Mouse (Mus musculus) spleen, adult 2 months (tissue): ENCODE data around the gene Crybb2. TPM values are rescaled to one million over a fixed set of nuclear protein-coding genes. Genes with fewer than 3 reads are reported as not detected.

Experiments
- DNase-seq, 2 experiments: peaks; one replicate each; pipeline versions ENCODE4 v3.0.0 to v3.0.0-alpha.2; 2012 to 2021; ENCODE audit warnings: low spot score in 2 of 2, low read depth in 1 of 2
- H3K27ac ChIP-seq: fragments of 200-500 bp; 2 replicates; pipeline ENCODE4 v1.5.1; 2012; ENCODE audit warnings: low read length, inconsistent platforms; ENCODE audit not compliant: insufficient read depth
- H3K27me3 ChIP-seq: fragments of 200-500 bp; 2 replicates; pipeline ENCODE4 v1.6.1; 2012; ENCODE audit warnings: mild to moderate bottlenecking, moderate library complexity, low read length, inconsistent platforms; ENCODE audit not compliant: control insufficient read depth, insufficient read depth
- H3K36me3 ChIP-seq: fragments of 200-500 bp; 2 replicates; pipeline ENCODE4 v1.6.1; 2012; ENCODE audit warnings: mild to moderate bottlenecking, low read length, inconsistent platforms; ENCODE audit not compliant: control insufficient read depth, insufficient read depth
- H3K4me1 ChIP-seq: fragments of 200-500 bp; 2 replicates; pipeline ENCODE4 v1.6.1; 2011; ENCODE audit warnings: inconsistent platforms; ENCODE audit not compliant: control insufficient read depth, insufficient read depth, insufficient read length
- H3K4me3 ChIP-seq: fragments of 200-500 bp; 2 replicates; pipeline ENCODE4 v1.5.1; 2011; ENCODE audit warnings: mild to moderate bottlenecking, inconsistent platforms; ENCODE audit not compliant: insufficient read depth, insufficient read length; ENCODE audit errors: extremely low read depth
- CTCF ChIP-seq: fragments of 200-500 bp; IDR thresholded peaks from 2 replicates; pipeline ENCODE4 v1.5.1; 2011; ENCODE audit warnings: mild to moderate bottlenecking, inconsistent platforms; ENCODE audit not compliant: insufficient read depth, insufficient read length, insufficient replicate concordance; ENCODE audit errors: extremely low read depth
- POLR2A ChIP-seq: fragments of 200-500 bp; IDR thresholded peaks from 2 replicates; pipeline ENCODE4 v1.6.1; 2011; ENCODE audit warnings: low read depth, low read length, inconsistent platforms
- WGBS: fragments of 180-500 bp; shearing (Covaris S2); methylation state at CpG from one replicate; pipeline ENCODE4 v1.1.7; 2018; 5-methylcytosine and 5-hydroxymethylcytosine counted together
- polyA plus RNA-seq: library from polyadenylated mRNA; depleted of rRNA; stranded (reverse); fragments of >200 nt; gene quantifications from 2 replicates; pipeline ENCODE4 v1.2.3, GENCODE M21; 2012; rRNA removed

Gene Crybb2
- polyA plus RNA-seq: not detected in 2 replicates

GRCm38 (mm10) chr5:113070017-113070416 is at the start of gene Crybb2:
Gene Crybb2 (minus strand): TSS chr5:113070117.
- H3K4me1 ChIP-seq: no peaks in the 10 kb centered on the region
- DNase-seq: no peak
- TF ChIP-seq POLR2A (no peak), CTCF (no peak)
- no peak within 1 kb of the TSS for H3K27ac ChIP-seq
- H3K4me3 ChIP-seq: no peak within 1 kb of the TSS
- no peaks in the 10 kb centered on the region for H3K27me3 ChIP-seq
- H3K36me3 ChIP-seq: no peaks in the 10 kb centered on the region

DNA sequence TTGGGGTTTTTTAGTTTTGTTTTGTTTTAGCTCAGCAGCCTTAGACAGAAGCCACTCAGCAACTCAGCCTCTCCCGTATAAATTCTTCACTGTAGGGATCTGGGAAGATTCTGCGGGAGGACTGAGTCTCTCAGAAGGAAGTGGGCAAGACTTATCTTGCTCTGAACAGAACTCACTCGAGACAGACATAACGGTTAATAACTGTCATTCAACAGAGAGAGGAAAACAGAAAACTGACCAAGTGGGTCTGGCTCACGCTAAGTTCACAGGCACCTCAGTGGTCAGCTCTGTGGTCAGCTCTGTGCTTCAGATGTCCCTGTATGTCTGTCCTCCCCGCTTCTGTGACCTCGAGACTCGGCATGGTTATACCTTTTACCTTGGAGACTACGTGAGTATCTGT is 49.4 kb upstream of the Crybb2 start:
- DNase-seq: no peak
- Histone ChIP-seq H3K4me1 (peaks cover 14% of the 10 kb centered on the region; the same call in 1 of the 2 replicates), H3K27ac (no peak overlapping the region), H3K4me3 (no peak overlapping the region), H3K36me3 (no peaks in the 10 kb centered on the region), H3K27me3 (no peaks in the 10 kb centered on the region)
- TF ChIP-seq POLR2A (no peak), CTCF (no peak)
- WGBS: 21% methylated on average over 9 of the region's 9 CpGs

GRCm38 (mm10) chr5:113118695-113119094 is 48.8 kb upstream of the Crybb2 start:
- Histone ChIP-seq H3K4me1 (peaks cover 16% of the 10 kb centered on the region; the same call in 1 of the 2 replicates), H3K27me3 (no peaks in the 10 kb centered on the region), H3K36me3 (no peaks in the 10 kb centered on the region), H3K27ac (no peak overlapping the region), H3K4me3 (no peak overlapping the region)
- DNase-seq: no peak
- TF ChIP-seq CTCF (no peak), POLR2A (no peak)
- WGBS: 56% methylated on average over 6 of the region's 6 CpGs

- H3K4me1 ChIP-seq: peaks cover 16% of the 10 kb centered on the region; the same call in 1 of the 2 replicates
- no peak overlapping the region for H3K27ac ChIP-seq
- no peaks in the 10 kb centered on the region for H3K27me3 ChIP-seq
- H3K4me3 ChIP-seq: no peak overlapping the region
- no peaks in the 10 kb centered on the region for H3K36me3 ChIP-seq
- no peak for TF ChIP-seq POLR2A
- no peak for TF ChIP-seq CTCF
- 79% methylated on average over 5 of the region's 5 CpGs for WGBS
- no peak for DNase-seq
Measured at GRCm38 (mm10) chr5:113117361-113117760, 47.4 kb upstream of the Crybb2 start.

DNA sequence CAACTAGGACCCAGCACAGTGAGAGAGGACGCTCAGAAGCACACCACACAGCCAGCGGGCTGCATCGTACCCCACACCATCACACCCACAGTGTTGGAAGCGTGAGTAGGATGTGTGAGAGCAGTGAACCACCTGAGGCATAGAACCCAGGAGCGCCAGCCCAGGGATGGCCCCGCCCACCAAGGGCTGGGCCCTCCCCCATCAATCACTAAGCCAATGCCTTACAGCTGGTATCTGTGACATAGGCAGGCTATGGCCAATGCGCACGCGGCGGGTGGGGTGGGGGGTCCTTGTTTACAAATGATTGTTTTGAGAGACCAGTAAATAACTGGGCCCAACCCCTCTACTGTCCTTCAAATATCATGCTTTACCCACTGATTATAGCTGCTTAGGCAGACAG is 46.0 kb upstream of the Crybb2 start:
- no peak overlapping the region for H3K27ac ChIP-seq
- H3K4me1 ChIP-seq: peaks cover 20% of the 10 kb centered on the region; the same call in 1 of the 2 replicates
- H3K27me3 ChIP-seq: no peaks in the 10 kb centered on the region
- no peaks in the 10 kb centered on the region for H3K36me3 ChIP-seq
- 92% methylated on average over 10 of the region's 10 CpGs for WGBS
- no peak for DNase-seq
- H3K4me3 ChIP-seq: no peak overlapping the region
- TF ChIP-seq POLR2A (no peak), CTCF (no peak)

- no peak overlapping the region for H3K4me3 ChIP-seq
- no peak for DNase-seq
- 16% methylated on average over 20 of the region's 20 CpGs for WGBS
Measured at GRCm38 (mm10) chr5:113114264-113115225, 44.6 kb upstream of the Crybb2 start.

DNA sequence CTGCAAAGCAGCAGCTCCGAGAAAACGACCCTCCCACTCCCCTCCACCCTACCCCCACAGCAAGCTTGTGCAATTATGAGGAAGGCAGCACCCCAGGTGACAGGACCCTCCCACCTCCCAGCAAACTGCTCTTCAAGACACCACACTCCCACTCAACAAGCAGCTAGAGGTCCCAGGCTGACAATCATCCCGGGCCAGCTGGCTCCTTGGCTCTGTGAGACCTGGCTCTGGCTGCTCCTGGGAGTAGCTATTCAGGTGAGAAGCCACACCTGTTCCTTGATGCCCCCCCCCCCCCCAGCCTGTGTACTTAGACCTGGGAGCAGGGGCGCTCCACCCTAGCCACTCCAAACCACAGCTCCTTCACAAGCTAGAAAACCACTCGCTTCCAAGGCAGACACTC is 43.2 kb upstream of the Crybb2 start:
- WGBS: 29% methylated on average over 5 of the region's 5 CpGs
- Histone ChIP-seq H3K4me3 (no peak overlapping the region), H3K27me3 (no peaks in the 10 kb centered on the region), H3K36me3 (no peaks in the 10 kb centered on the region), H3K4me1 (peaks cover 15% of the 10 kb centered on the region; the same call in 1 of the 2 replicates), H3K27ac (no peak overlapping the region)
- no peak for DNase-seq
- TF ChIP-seq CTCF (no peak), POLR2A (no peak)

More at GRCm38 (mm10) chr5:113114264-113115225, 44.6 kb upstream of the Crybb2 start:
- peaks cover 18% of the 10 kb centered on the region; the same call in 1 of the 2 replicates for H3K4me1 ChIP-seq
- TF ChIP-seq POLR2A (no peak), CTCF (no peak)
- H3K36me3 ChIP-seq: no peaks in the 10 kb centered on the region
- peak overlapping the region; percentile 26; the same call in 1 of the 2 replicates for H3K27ac ChIP-seq
- H3K27me3 ChIP-seq: no peaks in the 10 kb centered on the region
